Mouse (Mus musculus) small intestine, adult 2 months (tissue): ENCODE measurements at regions not wholly inside any gene's neighbourhood (a gene's known extent, or its start where the extent isn't known, plus 50 kb on each side); places are given as distances from the start of the nearest gene placed in this dataset.

Experiments used
- CTCF ChIP-seq: fragments of 200-500 bp; IDR thresholded peaks from 2 replicates; pipeline ENCODE4 v1.5.1; 2012; ENCODE audit warnings: low read depth, mild to moderate bottlenecking, control low read depth, inconsistent platforms, low read length, moderate library complexity, mixed read lengths; ENCODE audit not compliant: insufficient replicate concordance, insufficient read length; ENCODE audit errors: extremely low read depth
- POLR2A ChIP-seq: fragments of 200-500 bp; IDR thresholded peaks from 2 replicates; pipeline ENCODE4 v1.6.1; 2012; ENCODE audit warnings: low read depth, mild to moderate bottlenecking, control low read depth, inconsistent platforms, low read length, moderate library complexity

GRCm38 (mm10) chr13:106721167-106721566, 215.6 kb downstream of the Ipo11 start:
- no peak for TF ChIP-seq CTCF
- TF ChIP-seq POLR2A = no peak
